Mouse (Mus musculus) gastrocnemius, adult 8-10 months (tissue): Measurements from ENCODE around the gene Zfp954. TPM values are rescaled to one million over a fixed set of nuclear protein-coding genes. Genes with fewer than 3 reads are reported as not detected.
"Not testable (repeated sequence)": the region's sequence is repeated elsewhere in the genome, so short reads cannot be mapped to it uniquely, and the experiment has no call there.

Experiments
- DNase-seq, 2 experiments: peaks; one replicate each; pipeline ENCODE4 v3.0.0; 2022; ENCODE audit warnings: low spot score in 2 of 2
- total RNA-seq, 4 experiments: library from RNA; stranded (reverse); gene quantifications; 2 replicates each; pipeline ENCODE4 v1.2.4; 2022

Gene Zfp954
- total RNA-seq: 1 to 10 TPM; 3.1 to 4.8 (median 3.5) TPM

GRCm38 (mm10) chr7:7120921-7121601, at the start of gene Zfp954:
Gene Zfp954 (minus strand): TSS chr7:7121488.
- peak; percentile 69 to 71 for DNase-seq

GRCm38 (mm10) chr7:7145991-7146608, 24.8 kb upstream of the Zfp954 start:
- no peak for DNase-seq

- no peak for DNase-seq
These were observed 22.9 kb upstream of the Zfp954 start for GRCm38 (mm10) chr7:7144215-7144614.

- peak in 1 of 2 experiments; percentile 20 for DNase-seq
These were observed 15.1 kb upstream of the Zfp954 start, which contains the start of gene Zfp773 for GRCm38 (mm10) chr7:7136379-7136866. Gene Zfp773 (minus strand): TSS chr7:7136755.

- DNase-seq: no peak
These were observed 11.5 kb upstream of the Zfp954 start for GRCm38 (mm10) chr7:7132751-7133150.

GRCm38 (mm10) chr7:7130491-7131124, 9.3 kb upstream of the Zfp954 start:
- DNase-seq: not testable (repeated sequence)

GRCm38 (mm10) chr7:7121602-7121980, 303 bp upstream of the Zfp954 start:
- no peak for DNase-seq

GRCm38 (mm10) chr7:7118441-7118840, 2.8 kb downstream of the Zfp954 start:
- no peak for DNase-seq

- DNase-seq: no peak
These were observed 12.8 kb downstream of the Zfp954 start for GRCm38 (mm10) chr7:7108501-7108900.

Other genes starting within 250 kb of the Zfp954 start
- not detected for gene Aurkc, start 126.2 kb downstream of the Zfp954 start, total RNA-seq
- gene Zfp773, start 15.3 kb upstream of the Zfp954 start, total RNA-seq: 1 to 10 TPM in 2 of 4 experiments, under 1 TPM in 2; 0.65 to 2.0 (median 1.0) TPM
- gene Zfp418, start 49.8 kb upstream of the Zfp954 start, total RNA-seq: 1 to 10 TPM; 1.3 to 2.6 (median 1.9) TPM
- gene Zfp772, start 88.5 kb upstream of the Zfp954 start, total RNA-seq: 1 to 10 TPM; 2.2 to 3.2 (median 2.3) TPM
- under 1 TPM in 2 of 4 experiments, not detected in 2; 0.18 to 0.21 TPM for gene Vmn2r29, start 125.8 kb upstream of the Zfp954 start, total RNA-seq
- 1 to 10 TPM in 2 of 4 experiments, under 1 TPM in 2; 0.43 to 2.9 (median 1.9) TPM for gene Gm45844, start 156.8 kb upstream of the Zfp954 start, total RNA-seq
- 10 to 100 TPM; 34.5 to 39.9 (median 36.4) TPM for gene Clcn4, start 179.4 kb upstream of the Zfp954 start, total RNA-seq
- gene Vmn2r30, start 216.1 kb upstream of the Zfp954 start, total RNA-seq: not detected